Mouse (Mus musculus) adrenal gland (tissue): ENCODE results near the gene Ube2g1.

Source experiments
- intact Hi-C: fragments of 180-260 bp; cut with DNase I; formaldehyde crosslinking; loops from one replicate; pipeline ENCODE4 v1.15.1; 2025
- long read RNA-seq, 2 experiments: library from polyadenylated mRNA; unstranded; transcript quantifications; one replicate each; pipeline ENCODE4 v2.0.0; 2020; ENCODE audit warnings: borderline replicate concordance in 1 of 2; ENCODE audit not compliant: insufficient replicate concordance in 1 of 2

The Ube2g1 gene
- long read RNA-seq, experiment 1, transcript Ube2g1-201 (6 exons, 3,815 nt): major isoform, 54 of 61 reads
- long read RNA-seq, experiment 1, partial matches to known transcripts: 1 of 61 reads
- long read RNA-seq, experiment 1, other reads (novel, unspliced or antisense): 6 of 61 reads
- long read RNA-seq, experiment 2, transcript Ube2g1-201 (6 exons, 3,815 nt): major isoform, 53 of 58 reads
- long read RNA-seq, experiment 2, partial matches to known transcripts: 1 of 58 reads
- long read RNA-seq, experiment 2, other reads (novel, unspliced or antisense): 4 of 58 reads

GRCm38 (mm10) chr11:72606694-72607407 is at the start of gene Ube2g1:
TSS of gene Ube2g1 (plus strand) at chr11:72607283.
- intact Hi-C loops: no loop called here

DNA sequence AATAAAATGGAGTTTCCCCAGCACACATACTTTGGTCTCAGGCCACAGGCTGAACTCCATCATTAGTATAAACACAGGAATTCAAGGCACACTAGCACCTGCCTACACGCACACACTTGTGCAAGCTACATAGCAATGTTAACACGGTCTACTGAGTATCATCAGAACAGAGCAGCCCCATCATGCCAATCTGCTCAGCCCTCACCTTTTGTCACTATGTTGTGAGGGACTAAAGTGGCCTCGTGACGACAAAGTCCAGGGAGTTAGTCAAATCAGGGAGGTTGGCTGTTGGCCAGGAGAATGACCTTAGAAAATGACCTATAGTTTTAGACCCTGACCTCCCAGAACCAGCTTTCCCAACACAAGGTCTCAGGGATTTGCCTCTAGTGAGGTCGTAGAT is 48.9 kb upstream of the Ube2g1 start:
- intact Hi-C loops: no loop called here

- intact Hi-C loops: loop anchor here (5.0 kb wide), 2 partner anchors 128 to 338 kb away; no protein-coding TSS in a partner anchor
These were observed 46.4 kb upstream of the Ube2g1 start for GRCm38 (mm10) chr11:72560661-72561060.

DNA sequence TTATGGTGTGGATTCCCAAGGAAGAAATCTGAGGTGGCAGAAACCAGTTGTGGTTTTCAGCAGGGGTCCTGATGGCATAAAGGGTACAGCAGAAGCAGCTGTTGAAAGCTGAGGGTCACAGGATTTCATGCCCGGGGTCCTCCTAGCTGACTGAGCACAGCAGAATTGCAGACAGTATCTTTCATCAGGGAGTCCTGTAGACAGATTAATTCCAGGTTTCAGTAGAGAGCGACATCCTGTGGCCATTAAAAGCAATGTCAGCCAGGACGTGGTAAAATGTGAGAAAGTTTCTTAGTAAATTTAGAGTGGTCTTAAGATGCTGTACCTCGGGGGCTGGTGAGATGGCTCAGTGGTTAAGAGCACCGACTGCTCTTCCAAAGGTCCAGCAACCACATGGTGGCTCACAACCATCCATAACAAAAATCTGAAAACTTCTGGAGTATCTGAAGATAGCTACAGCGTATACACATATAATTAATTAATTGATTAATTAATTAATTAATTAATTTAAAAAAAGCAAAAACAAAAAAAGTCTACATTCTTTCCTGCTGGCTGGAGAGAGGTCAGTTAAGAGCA is 42.8 kb upstream of the Ube2g1 start:
- intact Hi-C loops: loop anchor here (5.0 kb wide), 2 partner anchors 132 to 342 kb away; no protein-coding TSS in a partner anchor

GRCm38 (mm10) chr11:72566304-72566703 is 40.8 kb upstream of the Ube2g1 start:
- intact Hi-C loops: loop anchor here (1.0 to 5.0 kb wide), 2 partner anchors 211 to 224 kb away; no protein-coding TSS in a partner anchor

DNA sequence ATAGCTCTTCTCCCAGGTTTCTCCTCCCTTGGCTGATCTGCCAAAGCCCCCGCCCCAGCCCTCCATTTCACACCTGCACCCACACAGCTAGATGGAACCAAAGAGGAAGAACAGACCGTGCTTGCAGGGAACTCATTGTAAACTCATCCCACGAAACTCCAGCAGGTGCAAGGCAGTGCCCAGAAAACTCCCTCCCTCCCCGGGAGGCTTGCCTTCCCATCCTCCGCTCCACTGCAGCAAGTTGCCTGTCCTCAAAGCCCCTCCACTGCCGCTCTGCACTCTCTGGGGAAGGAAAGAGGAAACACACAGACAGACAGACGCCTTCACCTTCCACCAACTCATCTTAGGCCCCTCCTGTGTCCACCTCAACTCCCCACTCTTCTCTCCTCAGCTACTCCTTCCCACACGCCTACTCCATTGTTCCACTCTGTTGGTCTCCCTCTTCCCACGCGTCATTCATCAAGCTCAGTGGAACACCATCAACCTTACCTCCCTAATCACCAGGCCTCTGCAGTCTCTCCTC is 40.2 kb upstream of the Ube2g1 start:
- intact Hi-C loops: loop anchor here (1.0 to 5.0 kb wide), 2 partner anchors 212 to 225 kb away; no protein-coding TSS in a partner anchor

DNA sequence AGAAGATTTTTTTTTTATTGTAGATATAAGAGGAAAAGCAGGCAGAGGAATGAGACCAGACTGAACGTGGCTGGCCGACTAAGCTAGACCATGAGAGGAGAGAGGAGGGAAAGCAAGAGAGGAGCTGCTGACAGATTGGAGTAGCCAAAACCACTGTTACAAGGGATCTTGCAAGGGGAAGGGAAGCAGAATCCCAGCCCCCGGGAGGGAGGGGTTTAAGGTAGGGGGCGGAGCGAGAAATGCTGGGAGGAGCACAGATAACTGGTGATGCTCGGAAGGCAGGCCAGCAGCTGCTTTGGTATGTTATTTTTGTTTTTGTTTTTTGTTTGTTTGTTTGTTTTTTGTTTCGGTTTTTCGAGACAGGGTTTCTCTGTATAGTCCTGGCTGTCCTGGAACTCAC is 38.0 kb upstream of the Ube2g1 start:
- intact Hi-C loops: loop anchor here (5.0 kb wide), 1 partner anchor 227 kb away; no protein-coding TSS in a partner anchor

DNA sequence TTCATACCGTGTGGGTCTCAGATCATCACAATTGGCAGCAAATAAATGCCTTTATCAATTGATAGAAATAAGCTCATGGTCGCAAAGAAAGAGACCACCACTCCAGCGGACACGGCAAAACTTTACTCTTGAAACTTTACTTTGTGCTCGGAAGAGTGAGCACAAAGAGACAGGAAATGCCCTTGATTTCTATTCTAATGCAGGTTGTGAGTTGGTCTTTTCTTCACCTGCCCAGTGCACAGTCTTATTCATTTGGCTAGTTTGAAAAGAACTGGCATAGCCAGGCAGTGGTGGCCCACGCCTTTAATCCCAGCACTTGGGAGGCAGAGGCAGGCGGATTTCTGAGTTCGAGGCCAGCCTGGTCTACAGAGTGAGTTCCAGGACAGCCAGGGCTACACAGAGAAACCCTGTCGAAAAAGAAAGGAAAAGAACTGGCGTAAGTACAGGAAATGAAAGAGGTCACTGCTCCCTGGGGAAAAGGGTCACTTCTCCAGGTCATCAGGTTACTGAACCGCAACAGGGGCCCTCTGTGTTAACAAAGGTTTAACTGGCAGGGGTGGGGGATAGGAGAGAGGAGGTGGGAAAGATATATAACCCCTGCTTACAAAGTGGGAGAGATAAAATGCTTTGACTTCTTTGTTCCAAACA is 37.3 kb upstream of the Ube2g1 start:
- intact Hi-C loops: loop anchor here (5.0 kb wide), 2 partner anchors 158 to 227 kb away; no protein-coding TSS in a partner anchor

DNA sequence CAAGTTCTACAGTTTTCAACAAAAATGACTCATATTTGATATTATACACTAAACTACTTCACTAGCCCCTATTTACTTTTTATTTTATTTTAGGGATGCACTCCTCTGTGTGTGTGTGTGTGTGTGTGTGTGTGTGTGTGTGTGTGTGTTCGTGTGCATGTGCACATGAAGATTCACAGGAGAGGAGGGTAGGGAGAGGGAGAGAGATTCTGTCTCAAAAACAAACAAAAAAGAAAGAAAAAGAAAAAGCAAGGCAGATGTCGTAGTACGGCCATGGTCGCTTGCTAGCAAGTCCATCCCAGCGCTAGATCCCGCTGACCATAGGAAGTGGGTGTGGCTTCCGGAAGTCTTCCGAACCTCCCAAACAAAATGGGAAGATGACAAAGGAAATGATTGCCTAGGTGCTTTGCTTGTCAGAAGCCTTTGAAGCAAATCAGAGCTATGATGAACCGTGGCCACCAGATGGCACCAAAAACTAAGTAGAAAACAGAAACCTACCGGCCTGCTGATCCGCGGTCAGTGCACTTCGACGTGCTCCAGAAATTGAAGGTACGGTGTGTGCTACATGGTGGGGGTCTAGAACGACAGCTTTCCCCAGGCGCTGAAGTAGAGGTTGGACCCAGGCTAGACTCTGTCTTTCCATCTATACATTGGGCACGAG is 36.6 kb upstream of the Ube2g1 start:
- intact Hi-C loops: loop anchor here (5.0 kb wide), 1 partner anchor 157 kb away; no protein-coding TSS in a partner anchor

DNA sequence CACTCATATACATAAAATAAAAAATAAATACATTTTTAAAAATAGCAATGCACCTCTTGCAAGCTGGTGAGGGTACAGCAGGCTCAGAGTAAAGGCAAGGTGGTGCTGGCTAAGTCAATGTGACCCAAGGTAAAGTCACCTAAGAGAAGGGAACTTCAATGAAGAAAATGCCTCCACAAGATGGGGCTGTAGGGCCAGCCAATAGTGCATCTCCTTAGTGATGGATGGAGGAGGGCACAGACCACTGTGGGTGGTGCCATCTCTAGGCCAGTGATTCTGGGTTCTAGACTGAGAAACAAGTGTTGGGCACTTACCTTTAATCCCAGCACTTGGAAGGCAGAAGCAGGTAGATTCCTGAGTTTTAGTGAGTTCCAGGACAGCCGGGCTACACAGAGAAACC is 33.3 kb upstream of the Ube2g1 start:
- intact Hi-C loops: loop anchor here (5.0 kb wide), 1 partner anchor 153 kb away; no protein-coding TSS in a partner anchor

GRCm38 (mm10) chr11:72576111-72576465 is 31.0 kb upstream of the Ube2g1 start:
- intact Hi-C loops: no loop called here

DNA sequence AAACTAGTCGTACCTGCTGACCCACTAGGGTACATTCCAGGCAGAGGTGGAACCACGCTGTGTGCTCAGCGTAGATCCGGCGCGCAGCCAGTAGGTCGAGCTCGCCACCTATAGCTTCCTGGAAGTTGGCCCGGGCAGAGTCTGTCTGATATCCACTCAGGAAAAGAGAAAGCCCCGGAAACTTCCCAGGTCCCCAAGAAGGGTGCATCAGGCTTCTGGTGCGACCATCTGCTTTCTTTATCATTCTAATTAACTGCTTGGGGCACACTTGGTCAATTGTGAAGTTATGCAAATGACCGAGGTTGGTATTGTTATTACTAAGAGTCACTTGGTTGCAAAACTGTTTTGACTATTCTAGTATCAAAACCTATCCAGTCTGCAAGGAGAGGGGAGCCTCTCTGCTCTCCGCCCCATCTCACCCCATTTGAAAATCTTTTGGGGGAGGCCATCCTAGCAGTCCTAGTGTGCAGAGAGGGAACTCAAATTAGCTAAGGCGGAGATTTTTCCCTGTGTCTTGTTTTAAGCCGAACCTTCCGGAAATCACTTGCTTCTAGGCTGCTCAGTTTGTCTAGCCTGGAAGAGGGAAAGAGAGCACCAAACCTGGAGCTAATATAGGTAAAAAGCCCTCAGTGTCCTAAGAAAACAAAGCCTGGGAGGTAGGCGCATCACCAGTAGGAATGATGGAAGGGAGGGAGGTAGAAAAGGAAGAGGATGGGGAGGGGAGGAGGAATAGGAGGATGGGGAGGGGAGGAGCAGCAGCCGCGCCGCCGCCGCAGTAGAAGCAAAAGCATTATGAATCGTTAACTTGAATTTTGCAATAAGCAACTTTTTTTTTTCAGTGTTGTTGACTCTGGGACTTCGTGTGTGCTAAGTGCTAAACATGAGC is 30.4 kb upstream of the Ube2g1 start:
- intact Hi-C loops: no loop called here

DNA sequence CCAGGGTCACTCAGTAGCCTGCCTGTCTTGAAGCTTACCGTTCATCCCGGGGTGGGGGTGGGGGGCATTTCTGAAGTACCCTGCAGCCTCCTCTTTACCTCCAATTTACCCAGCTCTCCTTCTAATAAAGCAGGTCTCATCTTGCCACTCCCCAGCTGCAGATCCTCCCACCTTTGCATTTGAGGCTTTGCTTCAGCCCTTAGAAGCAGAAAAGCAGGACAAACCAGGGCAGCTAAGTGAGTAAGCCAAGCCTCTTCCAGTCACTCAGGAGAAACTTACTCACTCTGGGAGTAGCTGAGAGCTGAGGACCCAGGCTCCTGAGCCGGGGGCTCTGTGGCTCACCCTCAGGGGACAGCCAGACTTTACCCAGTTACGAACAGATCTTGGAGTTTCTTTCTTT is 28.6 kb upstream of the Ube2g1 start:
- intact Hi-C loops: no loop called here

GRCm38 (mm10) chr11:72581609-72582447 is 25.3 kb upstream of the Ube2g1 start:
- intact Hi-C loops: no loop called here

DNA sequence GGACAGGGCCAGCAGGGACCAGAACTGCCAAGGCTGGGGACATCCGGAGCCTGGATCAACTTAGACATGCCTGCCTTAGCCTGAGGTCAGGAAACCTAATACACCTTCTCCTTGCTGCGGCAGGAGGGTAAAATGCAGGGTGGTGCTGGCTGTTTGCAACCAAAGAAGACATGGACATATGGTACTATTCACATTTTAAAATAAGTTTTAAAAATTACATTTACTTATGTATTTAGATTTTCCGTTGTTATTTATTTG is 24.7 kb upstream of the Ube2g1 start:
- intact Hi-C loops: no loop called here

DNA sequence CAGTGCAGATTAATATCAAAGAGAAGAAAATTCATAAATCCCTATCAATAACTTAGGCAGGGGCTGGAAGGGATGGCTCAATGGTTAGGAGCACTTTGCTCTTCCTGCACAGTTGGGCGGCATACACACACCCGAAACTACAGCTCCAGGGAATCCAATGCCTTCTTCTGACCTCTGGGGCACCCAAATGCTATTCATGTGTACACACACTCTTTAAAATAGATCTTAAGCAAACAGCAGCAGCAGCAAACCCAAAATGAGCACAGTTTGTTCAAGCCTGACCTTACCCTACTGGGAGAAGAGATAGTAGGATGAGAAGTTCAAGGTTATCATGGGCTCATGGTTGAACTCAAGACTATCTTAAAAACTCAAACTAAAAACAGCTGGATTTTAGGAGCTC is 24.0 kb upstream of the Ube2g1 start:
- intact Hi-C loops: no loop called here

DNA sequence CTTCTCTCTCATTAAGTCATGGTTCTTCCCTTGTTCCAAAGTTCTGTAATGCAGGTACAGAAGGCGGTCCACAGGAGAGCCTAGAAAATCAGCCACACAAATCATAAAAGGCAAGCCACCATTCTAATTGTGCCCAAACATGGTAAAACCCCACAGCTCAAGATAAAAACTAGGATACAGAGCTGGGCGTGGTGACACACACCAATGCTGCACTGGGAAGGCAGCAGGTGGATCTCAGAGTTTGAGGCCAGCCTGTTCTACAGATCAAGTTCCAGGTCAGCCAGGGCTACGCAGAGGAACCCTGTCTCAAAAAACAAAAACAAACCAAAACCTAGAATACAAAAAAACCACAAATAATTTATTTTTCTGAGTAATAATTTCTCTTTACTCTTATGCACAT is 20.5 kb upstream of the Ube2g1 start:
- intact Hi-C loops: no loop called here

GRCm38 (mm10) chr11:72587537-72588233 is 19.4 kb upstream of the Ube2g1 start:
- intact Hi-C loops: no loop called here
